Mouse (Mus musculus): ENCODE results near the gene Mgat3. TPM values are rescaled to one million over a fixed set of nuclear protein-coding genes. Genes with fewer than 3 reads are reported as not detected.

The Mgat3 gene
- 100 to 1,000 TPM; 109 to 112 TPM for total RNA-seq (2021)

GRCm38 (mm10) chr15:80173001-80173771, at the start of gene Mgat3:
Mgat3 (plus strand) TSS chr15:80173721.
- peak; percentile 42 to 50 for DNase-seq

DNA sequence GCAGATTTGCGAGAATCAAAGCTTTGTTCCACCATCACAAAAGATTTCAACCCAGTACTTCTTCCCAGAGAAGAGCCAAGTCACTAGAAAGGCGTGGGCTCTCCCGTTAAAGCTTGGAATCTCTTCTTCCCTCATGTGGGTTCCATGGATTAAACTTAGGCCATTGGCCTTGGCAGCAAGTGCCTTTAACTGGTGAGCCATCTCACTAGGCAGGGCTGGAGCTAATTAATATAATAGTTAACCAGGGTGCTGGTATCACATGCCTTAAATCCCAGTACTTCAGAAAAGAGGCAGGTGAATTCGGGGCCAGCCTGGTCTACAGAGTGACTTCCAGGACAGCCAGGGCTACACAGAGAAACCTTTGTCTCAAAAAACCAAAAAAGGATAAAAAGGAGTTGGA, 48.9 kb upstream of the Mgat3 start:
- DNase-seq = no peak

- no peak for DNase-seq
Observed at GRCm38 (mm10) chr15:80127191-80127590, 46.3 kb upstream of the Mgat3 start.

GRCm38 (mm10) chr15:80129982-80130381, 43.5 kb upstream of the Mgat3 start:
- no peak for DNase-seq

DNA sequence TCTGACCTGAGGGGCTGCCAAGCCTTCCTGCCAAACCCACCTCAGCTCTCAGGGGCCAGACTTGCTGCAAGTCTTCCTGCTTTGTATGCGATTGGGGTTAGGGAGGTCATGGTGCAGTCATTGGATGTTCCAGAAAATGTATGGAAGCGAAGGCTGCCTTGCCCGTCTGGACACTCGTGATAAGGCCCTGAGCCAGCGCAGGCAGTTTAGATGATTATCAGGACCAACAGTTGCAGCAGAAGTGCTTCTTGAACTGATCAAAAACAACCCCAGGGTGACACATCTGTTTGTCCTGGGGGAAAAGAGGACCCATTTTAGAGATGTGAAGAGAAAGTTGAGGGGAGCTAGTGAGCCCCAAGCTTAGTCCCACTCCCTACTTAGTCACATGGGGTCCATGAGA, 42.8 kb upstream of the Mgat3 start:
- DNase-seq = no peak

DNA sequence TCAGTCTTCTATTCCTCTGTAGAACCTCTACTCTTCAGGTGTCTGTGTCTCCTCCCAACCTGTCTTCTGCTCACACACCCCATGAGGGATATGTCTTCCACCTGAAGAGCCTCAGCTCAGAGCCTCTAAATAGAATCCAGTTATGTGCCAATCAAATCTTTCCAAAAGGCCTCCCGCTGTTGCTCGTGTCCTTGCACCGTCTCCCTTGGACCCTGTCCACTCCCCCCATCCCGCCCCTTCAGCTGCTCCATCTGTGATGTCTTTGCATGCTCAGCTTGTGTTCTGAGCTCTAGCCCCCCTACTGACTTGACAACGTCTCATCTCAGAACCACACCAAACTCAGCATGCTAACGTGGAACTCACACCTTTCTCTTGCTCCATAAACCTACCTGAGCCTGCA, 42.1 kb upstream of the Mgat3 start:
- no peak for DNase-seq

GRCm38 (mm10) chr15:80132452-80132851, 41.1 kb upstream of the Mgat3 start:
- DNase-seq = no peak

- DNase-seq = peak; percentile 92 to 94
Observed at GRCm38 (mm10) chr15:80132993-80133586, 40.4 kb upstream of the Mgat3 start, which contains the start of gene Tab1. Tab1 (plus strand) TSS chr15:80133127.

GRCm38 (mm10) chr15:80133682-80134449, 39.7 kb upstream of the Mgat3 start:
- DNase-seq = peak in 1 of 2 experiments; percentile 21

DNA sequence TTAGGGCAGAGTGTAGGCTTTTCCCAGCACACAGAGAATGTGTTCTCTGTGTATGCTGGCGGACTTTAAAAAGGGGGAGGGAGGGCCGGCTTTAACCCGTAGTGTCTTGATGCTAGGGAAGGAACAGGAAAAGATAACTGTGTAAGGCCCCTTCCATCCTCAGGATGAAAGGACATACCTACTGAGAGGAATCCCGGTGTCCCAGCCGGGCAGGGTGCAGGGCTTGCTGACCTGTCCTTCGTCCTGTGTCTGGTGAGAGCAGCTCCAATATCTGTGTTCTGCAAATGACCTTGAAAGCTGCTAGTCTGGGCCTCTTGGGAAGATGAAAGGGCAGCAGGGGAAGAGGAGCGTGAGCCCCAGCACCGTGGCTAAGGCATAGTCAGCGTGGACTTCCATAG, 39.1 kb upstream of the Mgat3 start:
- no peak for DNase-seq

DNA sequence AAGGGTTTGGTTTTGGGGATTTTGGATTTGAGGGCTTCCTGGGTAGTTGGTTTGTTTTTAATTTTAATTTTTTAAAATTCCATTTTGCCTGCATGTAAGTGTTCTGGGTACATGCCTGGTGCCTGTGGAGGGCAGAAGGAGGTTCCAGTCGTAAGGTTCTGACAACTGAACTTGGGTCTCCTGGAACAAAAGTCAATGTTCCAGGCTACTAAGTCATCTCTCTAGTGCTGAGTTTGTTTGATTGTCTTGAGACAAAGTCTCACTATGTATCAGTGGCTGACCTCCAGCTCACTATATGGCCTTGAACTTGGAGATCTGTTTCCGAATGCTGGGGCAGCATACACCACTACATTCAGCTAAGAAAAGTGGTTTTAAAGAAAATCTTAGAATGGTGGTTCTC, 38.0 kb upstream of the Mgat3 start:
- DNase-seq = no peak

DNA sequence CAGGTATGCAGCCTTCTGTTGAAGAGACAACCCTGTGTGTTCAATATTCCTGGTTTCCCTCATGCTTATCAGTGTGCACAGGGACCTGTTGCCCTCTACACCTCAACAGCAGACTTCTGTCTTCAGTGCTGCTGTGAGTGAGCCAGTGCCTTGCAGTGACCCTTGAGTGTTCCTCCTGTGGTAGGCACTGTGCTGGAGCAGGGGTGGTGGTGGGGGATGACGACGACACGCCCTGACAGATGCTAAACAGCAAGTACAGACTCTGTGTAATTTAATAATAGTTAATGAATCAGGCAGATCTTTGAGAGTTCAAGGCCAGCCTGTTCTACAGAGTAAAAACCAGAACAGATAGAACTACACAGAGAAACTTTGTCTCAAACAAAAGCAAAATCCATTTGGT, 36.9 kb upstream of the Mgat3 start:
- no peak for DNase-seq

DNA sequence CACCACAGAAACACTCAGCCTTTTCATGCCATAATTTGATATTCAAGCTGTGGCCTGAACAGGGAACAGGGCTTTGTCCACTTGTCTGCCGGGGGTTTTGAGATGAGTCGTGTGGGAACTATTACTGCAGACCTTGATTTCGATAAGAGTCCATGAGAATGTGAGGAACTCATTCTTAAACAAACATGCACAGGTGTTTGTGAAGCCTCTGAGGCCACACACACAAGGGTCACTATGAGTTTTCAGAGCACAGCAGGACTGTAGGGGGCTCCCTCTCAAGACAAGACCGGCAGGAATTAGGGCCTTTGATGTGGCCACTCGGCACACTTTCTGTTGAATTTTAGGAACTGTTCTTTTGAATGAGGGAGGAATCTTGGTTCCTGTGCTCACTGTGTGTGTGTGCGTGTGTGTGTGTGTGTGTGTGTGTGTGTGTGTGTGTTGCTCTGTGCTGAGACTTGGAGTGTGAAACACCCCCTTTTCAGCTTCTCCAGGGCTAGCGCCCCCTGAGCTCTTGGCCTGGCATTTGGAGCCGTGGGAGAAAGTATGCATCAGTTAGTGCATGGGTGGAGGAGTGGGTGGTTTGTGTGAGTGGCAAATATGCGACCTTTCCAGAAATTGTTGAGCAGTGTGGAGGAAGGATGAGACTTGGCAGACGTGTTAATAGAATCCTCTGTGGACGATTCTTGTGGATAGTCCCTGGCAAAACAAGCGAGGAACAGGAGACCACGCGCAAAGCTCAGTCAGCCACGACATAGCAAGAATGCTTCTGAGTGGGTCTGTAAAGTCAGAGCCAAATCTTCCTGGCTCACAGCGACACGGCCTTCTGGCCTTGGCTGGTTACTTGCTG, 35.4 kb upstream of the Mgat3 start:
- peak; percentile 47 to 62 for DNase-seq

DNA sequence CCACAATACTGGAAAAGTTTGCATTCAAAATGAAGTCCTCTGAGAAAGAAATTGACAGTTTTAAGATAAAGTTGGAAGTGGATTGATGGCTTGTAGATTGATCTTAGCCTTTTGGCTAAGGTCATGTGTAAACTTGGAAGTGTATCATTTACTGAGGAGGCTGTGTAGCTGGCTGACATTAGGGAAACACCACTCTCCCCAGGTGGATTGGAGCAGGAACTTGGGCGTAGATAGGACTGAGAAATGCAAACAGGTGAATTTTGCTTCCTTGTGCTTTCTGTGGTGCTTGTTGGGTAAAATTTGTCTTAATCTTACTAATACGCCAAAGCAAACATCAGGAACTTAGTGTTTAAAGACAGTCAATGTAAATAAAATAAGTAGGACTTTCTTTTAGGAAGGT, 33.2 kb upstream of the Mgat3 start:
- DNase-seq = no peak

DNA sequence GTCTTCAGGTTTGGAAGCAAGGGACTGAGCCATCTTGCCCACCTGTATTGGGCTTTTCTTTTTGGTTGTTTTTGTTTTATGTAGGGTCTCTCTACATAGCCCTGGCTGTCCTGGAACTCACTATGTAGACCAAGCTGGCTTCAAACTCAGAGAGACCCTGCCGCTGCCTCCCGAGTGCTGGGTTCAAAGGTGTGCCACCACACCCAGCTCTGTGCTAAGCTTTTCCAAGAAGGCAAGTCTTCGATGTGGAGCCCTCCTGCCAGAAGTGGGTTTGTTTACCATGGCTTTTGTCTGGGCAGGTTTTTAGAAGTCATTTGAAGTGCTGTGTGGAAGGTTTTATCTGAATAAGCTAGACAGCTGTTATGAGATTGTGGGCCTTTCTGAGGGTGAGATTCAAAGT, 32.6 kb upstream of the Mgat3 start:
- no peak for DNase-seq

DNA sequence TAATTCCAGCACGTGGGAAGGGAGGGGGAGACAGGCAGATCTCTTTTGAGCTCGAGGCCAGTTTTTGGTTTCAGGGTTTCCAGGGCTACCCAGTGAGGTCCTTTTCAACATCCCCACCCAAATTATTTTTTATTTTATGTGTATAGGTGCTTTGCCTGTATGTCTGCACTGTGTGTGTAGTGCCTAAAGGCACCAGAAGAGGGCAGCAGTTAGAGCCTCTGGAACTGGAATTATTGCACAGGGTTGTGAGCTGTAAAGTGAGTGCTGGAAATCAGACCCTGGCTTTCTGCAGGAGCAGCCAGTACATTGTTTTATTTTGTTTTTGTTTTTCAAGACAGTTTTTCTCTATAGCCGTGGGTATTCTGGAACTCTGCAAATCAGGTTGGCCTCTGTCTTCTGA, 31.4 kb upstream of the Mgat3 start:
- DNase-seq = no peak

GRCm38 (mm10) chr15:80143760-80144159, 29.8 kb upstream of the Mgat3 start:
- no peak for DNase-seq

GRCm38 (mm10) chr15:80145397-80145796, 28.1 kb upstream of the Mgat3 start:
- no peak for DNase-seq

- no peak for DNase-seq
Observed at GRCm38 (mm10) chr15:80146153-80146552, 27.4 kb upstream of the Mgat3 start.

DNA sequence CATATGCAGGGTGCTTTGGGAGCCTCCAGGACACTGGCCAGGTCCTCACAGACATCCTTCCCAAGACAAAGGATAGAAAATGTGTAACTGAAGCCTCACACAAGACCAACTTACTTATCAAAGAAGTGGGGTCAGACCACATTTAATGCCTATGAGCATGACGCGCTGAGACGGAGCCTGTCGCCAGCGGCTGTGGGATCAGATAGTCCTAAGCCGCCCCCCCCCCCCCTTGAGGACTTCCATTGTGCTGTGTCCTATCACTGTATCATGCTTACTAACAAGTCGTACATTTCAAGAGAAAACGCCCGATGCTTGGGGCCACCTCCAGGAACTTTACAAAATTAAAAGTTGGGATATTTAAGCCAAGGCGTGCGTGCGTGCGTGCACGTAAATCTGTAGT, 26.4 kb upstream of the Mgat3 start:
- DNase-seq = no peak

DNA sequence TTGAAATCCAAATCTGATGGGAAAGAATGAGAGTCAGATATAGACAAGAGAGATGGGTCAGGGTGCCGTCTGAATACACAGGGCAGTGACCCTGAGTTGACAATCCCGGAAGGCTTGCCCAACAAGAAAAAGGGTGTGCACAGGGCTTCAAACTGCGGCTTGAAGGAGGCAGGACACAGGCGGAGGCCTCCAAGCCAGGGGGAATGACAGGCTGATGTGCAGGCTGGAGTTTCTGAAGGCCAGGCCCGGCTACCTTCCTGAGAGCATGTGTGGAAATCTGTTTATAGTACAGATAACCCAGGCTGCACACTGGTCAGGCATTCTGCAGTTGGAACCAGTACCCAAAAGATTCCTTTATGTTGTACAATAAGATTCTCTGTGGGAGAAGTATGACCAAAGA, 26.0 kb upstream of the Mgat3 start:
- no peak for DNase-seq

DNA sequence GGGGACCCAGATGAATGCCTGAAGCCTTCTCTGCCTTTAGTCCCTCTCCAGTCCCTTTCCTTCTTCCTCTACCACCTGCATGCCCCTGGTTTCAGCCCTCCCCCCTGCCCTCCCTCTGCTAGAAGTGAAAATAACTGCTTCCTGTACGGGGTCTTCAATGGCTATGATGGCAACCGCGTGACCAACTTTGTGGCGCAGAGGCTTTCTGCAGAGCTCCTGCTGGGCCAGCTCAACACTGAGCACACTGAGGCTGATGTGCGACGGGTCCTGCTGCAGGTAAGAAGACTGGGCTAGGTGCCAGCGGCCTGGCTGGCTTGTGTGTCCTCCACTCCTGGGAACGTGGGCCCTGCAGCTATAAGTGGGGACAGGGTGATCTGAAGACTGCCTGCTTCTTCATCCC, 25.0 kb upstream of the Mgat3 start:
- no peak for DNase-seq

- no peak for DNase-seq
Observed at GRCm38 (mm10) chr15:80149517-80149916, 24.0 kb upstream of the Mgat3 start.
